In genomic region chr5:112551975-112552728, GRCm38 (mm10) we compare ENCODE assay signal across 9 mouse cellular contexts. TPM values are rescaled to one million over a fixed set of nuclear protein-coding genes. Genes with fewer than 3 reads are reported as not detected.
DNase-seq lines count a peak whose midpoint lies in the region; ATAC-seq and TF ChIP-seq lines count a peak whose summit lies in the region.
"Had no signal": no experiment of that assay in that cellular context is flagged by ENCODE, and none has a peak within 500 bp of the region (broad histone marks: within the 10 kb centered on the region; RNA-seq: fewer than 3 reads in every experiment).

No protein-coding gene starts in this region.

- 31% methylated on average over 17 of the region's 17 CpGs for WGBS in midbrain, postnatal 0 days

- peak; percentile 39 for DNase-seq in ovary, postnatal 36 days (ENCODE audit: low spot score)
- no peak for DNase-seq in ovary, postnatal 10 days (ENCODE audit: low spot score)
- DNase-seq in frontal cortex, postnatal 14 days (ENCODE audit: low spot score in 2 of 2), result peak; percentile 67 to 75
- peak; percentile 75 to 81 for DNase-seq in layer of hippocampus, postnatal 36 days
- peak; percentile 93 for DNase-seq in midbrain, postnatal 0 days (ENCODE audit: low spot score)
- no peak for DNase-seq in thymus, postnatal 4 days
- DNase-seq in retina, embryonic 14.5 days (ENCODE audit: low spot score), result no peak
- no peak for DNase-seq in spleen, postnatal 36 days (ENCODE audit: low spot score in 2 of 2)

- no peaks in the 10 kb centered on the region for H3K36me3 ChIP-seq in midbrain, postnatal 0 days (ENCODE audit: insufficient read depth, low read length)

- no peak for TF ChIP-seq CTCF in midbrain, postnatal 0 days (IDR thresholded peaks at IDR 0.05)

- peaks cover 20% of the 10 kb centered on the region for H3K4me1 ChIP-seq in midbrain, postnatal 0 days (ENCODE audit: insufficient read depth, low read length)

- no peak overlapping the region for H3K9ac ChIP-seq in midbrain, postnatal 0 days (replicated peaks; ENCODE audit: low read length, poor library complexity, severe bottlenecking)

- H3K27me3 ChIP-seq in midbrain, postnatal 0 days (ENCODE audit: insufficient read depth, low read length), result no peaks in the 10 kb centered on the region

- no peak overlapping the region; the same call in 1 of the 2 replicates for H3K4me3 ChIP-seq in midbrain, postnatal 0 days (ENCODE audit: low read depth, low read length)
- H3K4me3 ChIP-seq: megakaryocyte, embryonic 14.5 days had no signal

- no peaks in the 10 kb centered on the region for H3K9me3 ChIP-seq in midbrain, postnatal 0 days (ENCODE audit: low read length)
- H3K9me3 ChIP-seq: megakaryocyte, embryonic 14.5 days had no signal

- H3K4me2 ChIP-seq in midbrain, postnatal 0 days (ENCODE audit: low read depth, low read length, poor library complexity, severe bottlenecking), result peak overlapping the region; percentile 36

- peak; percentile 75; the same call in 1 of the 2 replicates for ATAC-seq in midbrain, postnatal 0 days (ENCODE audit: low FRiP score)

- peak overlapping the region; percentile 84 for H3K27ac ChIP-seq in midbrain, postnatal 0 days (ENCODE audit: low read depth, low read length)

RNA-seq across cellular contexts. Expression of gene Sez6l, which starts 24.8 kb away (rescaled TPM):
- 100 to 1,000 TPM; 224 to 226 TPM for total RNA-seq in layer of hippocampus, postnatal 36 days (2021)
- 101 and 115 TPM in 2 replicates for total RNA-seq in midbrain, postnatal 0 days (2014; rRNA removed)
- polyA plus RNA-seq in midbrain, postnatal 0 days (2015; fragmentation: Nextera tagmentation; extraction: Ambion mirVana), result 60.7 and 65.7 TPM in 2 replicates

Comparison
In these comparisons a context has a peak if more than half of its experiments do, and no peak if none do; other contexts are left out.
1. DNase-seq: peak in ovary, postnatal 36 days (single experiment), frontal cortex, postnatal 14 days (2 of 2), layer of hippocampus, postnatal 36 days (2 of 2) and midbrain, postnatal 0 days (single experiment); none in ovary, postnatal 10 days (single experiment), thymus, postnatal 4 days (single experiment), retina, embryonic 14.5 days (single experiment) and spleen, postnatal 36 days (0 of 2).